In genomic region chr15:97837491-97838061, GRCm38 (mm10) we compare ENCODE assay signal across 8 mouse cellular contexts. TPM values are rescaled to one million over a fixed set of nuclear protein-coding genes. Genes with fewer than 3 reads are reported as not detected.
DNase-seq lines count a peak whose midpoint lies in the region; ATAC-seq lines count a peak whose summit lies in the region.

No protein-coding gene starts in this region.

- H3K27ac ChIP-seq in kidney, embryonic 15.5 days = peak overlapping the region; percentile 80
- peak overlapping the region; percentile 38 to 64 for H3K27ac ChIP-seq in heart, embryonic 14.5 days (replicated peaks in 1 of 2; ENCODE audit: control insufficient read depth in 1 of 2, insufficient read depth in 1 of 2, low read depth in 2 of 2, low read length in 2 of 2)
- peak overlapping the region; percentile 94 for H3K27ac ChIP-seq in lung, embryonic 16.5 days (ENCODE audit: low read length)
- H3K27ac ChIP-seq in midbrain, embryonic 16.5 days (ENCODE audit: low read length) = no peak overlapping the region

- no peaks in the 10 kb centered on the region for H3K36me3 ChIP-seq in kidney, embryonic 15.5 days
- no peaks in the 10 kb centered on the region for H3K36me3 ChIP-seq in heart, embryonic 14.5 days (ENCODE audit: control insufficient read depth, insufficient read depth, low read length)
- no peaks in the 10 kb centered on the region for H3K36me3 ChIP-seq in lung, embryonic 16.5 days (ENCODE audit: control insufficient read depth, insufficient read depth, low read length)
- no peaks in the 10 kb centered on the region for H3K36me3 ChIP-seq in midbrain, embryonic 16.5 days (ENCODE audit: control insufficient read depth, insufficient read depth, low read length)

- DNase-seq in kidney, adult 18-20 months = no peak
- peak; percentile 73 for DNase-seq in NIH3T3 (ENCODE audit: low read depth)
- DNase-seq in T-cell, adult 2 months (ENCODE audit: low spot score) = no peak
- DNase-seq in natural killer cell, adult 2 months (ENCODE audit: low spot score in 2 of 2) = no peak

- H3K4me3 ChIP-seq in kidney, embryonic 15.5 days (replicated peaks) = no peak overlapping the region
- H3K4me3 ChIP-seq in heart, embryonic 14.5 days (ENCODE audit: control insufficient read depth in 1 of 2, insufficient read depth in 1 of 2, low read depth in 1 of 2, low read length in 2 of 2) = no peak overlapping the region
- H3K4me3 ChIP-seq in lung, embryonic 16.5 days (ENCODE audit: low read length) = no peak overlapping the region
- no peak overlapping the region for H3K4me3 ChIP-seq in midbrain, embryonic 16.5 days (ENCODE audit: low read depth, low read length)

- WGBS in kidney, embryonic 15.5 days = 9% methylated on average over 8 of the region's 8 CpGs
- 11% methylated on average over 8 of the region's 8 CpGs for WGBS in heart, embryonic 14.5 days
- 2% methylated on average over 8 of the region's 8 CpGs for WGBS in lung, embryonic 16.5 days
- 14% methylated on average over 8 of the region's 8 CpGs for WGBS in midbrain, embryonic 16.5 days

- ATAC-seq in kidney, embryonic 15.5 days (replicated peaks; ENCODE audit: low FRiP score) = no peak
- ATAC-seq in heart, embryonic 14.5 days (ENCODE audit: insufficient number of reproducible peaks, insufficient read depth, low FRiP score, low read depth) = peak; percentile 14; the same call in 1 of the 2 replicates
- peak; percentile 80 for ATAC-seq in lung, embryonic 16.5 days (ENCODE audit: low read depth)
- no peak for ATAC-seq in midbrain, embryonic 16.5 days

- no peaks in the 10 kb centered on the region for H3K27me3 ChIP-seq in kidney, embryonic 15.5 days
- H3K27me3 ChIP-seq in heart, embryonic 14.5 days (ENCODE audit: control insufficient read depth, insufficient read depth, low read length) = no peaks in the 10 kb centered on the region
- H3K27me3 ChIP-seq in lung, embryonic 16.5 days (ENCODE audit: control insufficient read depth, insufficient read depth, low read depth, low read length) = no peaks in the 10 kb centered on the region
- H3K27me3 ChIP-seq in midbrain, embryonic 16.5 days (ENCODE audit: control insufficient read depth, insufficient read depth, low read depth, low read length) = no peaks in the 10 kb centered on the region

- no peak overlapping the region for H3K9ac ChIP-seq in kidney, embryonic 15.5 days
- H3K9ac ChIP-seq in heart, embryonic 14.5 days (ENCODE audit: low read length) = no peak overlapping the region; the same call in 1 of the 2 replicates
- H3K9ac ChIP-seq in lung, embryonic 16.5 days (ENCODE audit: low read length) = peak overlapping the region; percentile 47
- H3K9ac ChIP-seq in midbrain, embryonic 16.5 days (ENCODE audit: low read depth, low read length) = no peak overlapping the region

- H3K4me2 ChIP-seq in kidney, embryonic 15.5 days = no peak overlapping the region
- H3K4me2 ChIP-seq in heart, embryonic 14.5 days (ENCODE audit: low read length) = peak overlapping the region; percentile 3; the same call in 1 of the 2 replicates
- H3K4me2 ChIP-seq in lung, embryonic 16.5 days (ENCODE audit: low read depth, low read length) = no peak overlapping the region; the same call in 1 of the 2 replicates
- no peak overlapping the region for H3K4me2 ChIP-seq in midbrain, embryonic 16.5 days (ENCODE audit: low read length)

- peaks cover 63% of the 10 kb centered on the region for H3K4me1 ChIP-seq in kidney, embryonic 15.5 days
- H3K4me1 ChIP-seq in heart, embryonic 14.5 days (ENCODE audit: control insufficient read depth in 2 of 2, insufficient read depth in 2 of 2, low read length in 2 of 2) = peaks cover 31 to 39% of the 10 kb centered on the region in 2 experiments
- H3K4me1 ChIP-seq in lung, embryonic 16.5 days (replicated peaks; ENCODE audit: control insufficient read depth, insufficient read depth, low read length) = peaks cover 51% of the 10 kb centered on the region
- peaks cover 8% of the 10 kb centered on the region for H3K4me1 ChIP-seq in midbrain, embryonic 16.5 days (ENCODE audit: control insufficient read depth, insufficient read depth, low read length)

- no peaks in the 10 kb centered on the region for H3K9me3 ChIP-seq in kidney, embryonic 15.5 days (replicated peaks)
- H3K9me3 ChIP-seq in heart, embryonic 14.5 days (ENCODE audit: control insufficient read depth, low read length) = no peaks in the 10 kb centered on the region
- no peaks in the 10 kb centered on the region for H3K9me3 ChIP-seq in lung, embryonic 16.5 days (ENCODE audit: control insufficient read depth, low read length)
- H3K9me3 ChIP-seq in midbrain, embryonic 16.5 days (replicated peaks; ENCODE audit: control insufficient read depth, low read length, poor library complexity, severe bottlenecking) = no peaks in the 10 kb centered on the region

RNA-seq across cellular contexts. Expression of gene Hdac7, which starts 6.7 kb away (rescaled TPM):
- polyA plus RNA-seq in kidney, embryonic 15.5 days (2015; fragmentation: Nextera tagmentation; extraction: Ambion mirVana) = 29.9 and 35.2 TPM in 2 replicates
- 25.7 and 26.7 TPM in 2 replicates for polyA plus RNA-seq in heart, embryonic 14.5 days (2014; fragmentation: Nextera tagmentation; extraction: Ambion mirVana)
- 44.2 and 48.5 TPM in 2 replicates for polyA plus RNA-seq in lung, embryonic 16.5 days (2015; fragmentation: Nextera tagmentation; extraction: Ambion mirVana)
- polyA plus RNA-seq in midbrain, embryonic 16.5 days (2015; fragmentation: Nextera tagmentation; extraction: Ambion mirVana) = 28.6 and 31.5 TPM in 2 replicates

RNA-seq across cellular contexts. Expression of gene Slc48a1, which starts 59.3 kb away (rescaled TPM):
- 57.5 and 58.8 TPM in 2 replicates for polyA plus RNA-seq in kidney, embryonic 15.5 days (2015; fragmentation: Nextera tagmentation; extraction: Ambion mirVana)
- 67.1 and 69.6 TPM in 2 replicates for polyA plus RNA-seq in heart, embryonic 14.5 days (2014; fragmentation: Nextera tagmentation; extraction: Ambion mirVana)
- 46.8 and 49.5 TPM in 2 replicates for polyA plus RNA-seq in lung, embryonic 16.5 days (2015; fragmentation: Nextera tagmentation; extraction: Ambion mirVana)
- polyA plus RNA-seq in midbrain, embryonic 16.5 days (2015; fragmentation: Nextera tagmentation; extraction: Ambion mirVana) = 92.1 and 100 TPM in 2 replicates

Comparison
In these comparisons a context has a peak if more than half of its experiments do, and no peak if none do; other contexts are left out.
1. ATAC-seq: peak in heart, embryonic 14.5 days (single experiment) and lung, embryonic 16.5 days (single experiment); none in kidney, embryonic 15.5 days (single experiment) and midbrain, embryonic 16.5 days (single experiment).